Mouse (Mus musculus) large intestine, adult 2 months (tissue): ENCODE results near the gene Txndc12. TPM values are rescaled to one million over a fixed set of nuclear protein-coding genes. Genes with fewer than 3 reads are reported as not detected.

Source experiments
- DNase-seq: peaks from one replicate; pipeline ENCODE4 v3.0.0-alpha.2; 2012; ENCODE audit warnings: low read depth, low spot score
- WGBS: fragments of 180-500 bp; shearing (Covaris S2); methylation state at CpG from one replicate; pipeline ENCODE4 v1.1.7; 2018; 5-methylcytosine and 5-hydroxymethylcytosine counted together
- polyA plus RNA-seq: library from polyadenylated mRNA; depleted of rRNA; stranded (reverse); fragments of >200 nt; gene quantifications from 2 replicates; pipeline ENCODE4 v1.2.3, GENCODE M21; 2012; rRNA removed

The Txndc12 gene
- polyA plus RNA-seq: 18.0 and 19.2 TPM in 2 replicates

GRCm38 (mm10) chr4:108834115-108834970 is at the start of gene Txndc12:
TSS of gene Txndc12 (plus strand) at chr4:108834601.
- DNase-seq: peak; percentile 80
- WGBS: under 1% methylated on average over 34 of the region's 34 CpGs

GRCm38 (mm10) chr4:108789258-108789936 is 45.0 kb upstream of the Txndc12 start:
- DNase-seq: no peak
- 62% methylated on average over 6 of the region's 6 CpGs for WGBS

- 79% methylated on average over 1 of the region's 1 CpGs for WGBS
- DNase-seq: no peak
These were observed 43.9 kb upstream of the Txndc12 start for GRCm38 (mm10) chr4:108790507-108790906.

GRCm38 (mm10) chr4:108793941-108794340 is 40.5 kb upstream of the Txndc12 start:
- WGBS: 31% methylated on average over 1 of the region's 1 CpGs
- DNase-seq: no peak

GRCm38 (mm10) chr4:108796701-108797100 is 37.7 kb upstream of the Txndc12 start:
- DNase-seq: no peak
- 39% methylated on average over 4 of the region's 4 CpGs for WGBS

- 57% methylated on average over 2 of the region's 2 CpGs for WGBS
- DNase-seq: no peak
These were observed 36.1 kb upstream of the Txndc12 start for GRCm38 (mm10) chr4:108798083-108798830.

GRCm38 (mm10) chr4:108803535-108803934 is 30.9 kb upstream of the Txndc12 start:
- DNase-seq: no peak
- WGBS: 89% methylated on average over 2 of the region's 2 CpGs

- no peak for DNase-seq
These were observed 23.3 kb upstream of the Txndc12 start for GRCm38 (mm10) chr4:108811142-108811541.

GRCm38 (mm10) chr4:108811550-108811949 is 22.9 kb upstream of the Txndc12 start:
- DNase-seq: no peak
- 73% methylated on average over 6 of the region's 6 CpGs for WGBS

More at GRCm38 (mm10) chr4:108811142-108811541, 23.3 kb upstream of the Txndc12 start:
- WGBS: 59% methylated on average over 4 of the region's 4 CpGs

GRCm38 (mm10) chr4:108825677-108826076 is 8.7 kb upstream of the Txndc12 start:
- DNase-seq: no peak
- 92% methylated on average over 3 of the region's 3 CpGs for WGBS

- no peak for DNase-seq
- 79% methylated on average over 1 of the region's 1 CpGs for WGBS
These were observed 8.3 kb upstream of the Txndc12 start for GRCm38 (mm10) chr4:108826096-108826495.

- 76% methylated on average over 2 of the region's 2 CpGs for WGBS
- no peak for DNase-seq
These were observed 7.8 kb upstream of the Txndc12 start for GRCm38 (mm10) chr4:108826643-108827042.

GRCm38 (mm10) chr4:108830698-108831097 is 3.7 kb upstream of the Txndc12 start:
- DNase-seq: no peak
- WGBS: 78% methylated on average over 1 of the region's 1 CpGs

GRCm38 (mm10) chr4:108832916-108833827 is 1.2 kb upstream of the Txndc12 start, which contains the start of gene Btf3l4:
TSS of gene Btf3l4 (minus strand) at chr4:108833614.
- peak; percentile 78 for DNase-seq
- under 1% methylated on average over 73 of the region's 73 CpGs for WGBS

GRCm38 (mm10) chr4:108833828-108834114 is 630 bp upstream of the Txndc12 start:
- WGBS: under 1% methylated on average over 6 of the region's 6 CpGs
- DNase-seq: no peak

GRCm38 (mm10) chr4:108834971-108835311 is 540 bp downstream of the Txndc12 start:
- WGBS: 1% methylated on average over 15 of the region's 15 CpGs
- no peak for DNase-seq

- DNase-seq: no peak
- WGBS: 26% methylated on average over 3 of the region's 3 CpGs
These were observed 1.1 kb downstream of the Txndc12 start for GRCm38 (mm10) chr4:108835496-108835895.

- WGBS: 62% methylated on average over 4 of the region's 4 CpGs
- DNase-seq: no peak
These were observed 3.6 kb downstream of the Txndc12 start for GRCm38 (mm10) chr4:108838031-108838430.

- 32% methylated on average over 7 of the region's 7 CpGs for WGBS
These were observed 7.6 kb downstream of the Txndc12 start for GRCm38 (mm10) chr4:108841920-108842578.

More at GRCm38 (mm10) chr4:108841920-108842578, 7.6 kb downstream of the Txndc12 start:
- DNase-seq: peak; percentile 36
